Mouse (Mus musculus) limb, embryonic 10.5 days (tissue): Measurements from ENCODE around the gene Wfdc9. TPM values are rescaled to one million over a fixed set of nuclear protein-coding genes. Genes with fewer than 3 reads are reported as not detected.

Experiments used
- DNase-seq: peaks from one replicate; pipeline ENCODE4 v3.0.0-alpha.2; 2017; ENCODE audit warnings: low spot score
- H3K27ac ChIP-seq: fragments of 300-500 bp; sonication (generic); 2 replicates; pipeline ENCODE4 v1.5.1; 2016; ENCODE audit warnings: mild to moderate bottlenecking
- H3K27me3 ChIP-seq: fragments of 300-500 bp; sonication (generic); 2 replicates; pipeline ENCODE4 v1.6.1; 2016; ENCODE audit warnings: low read depth, mild to moderate bottlenecking; ENCODE audit not compliant: poor library complexity, severe bottlenecking
- H3K36me3 ChIP-seq: fragments of 300-500 bp; sonication (generic); 2 replicates; pipeline ENCODE4 v1.6.1; 2016; ENCODE audit warnings: mild to moderate bottlenecking, moderate library complexity
- H3K4me1 ChIP-seq: fragments of 300-500 bp; sonication (generic); 2 replicates; pipeline ENCODE4 v1.6.1; 2016
- H3K4me3 ChIP-seq: fragments of 300-500 bp; sonication (generic); 2 replicates; pipeline ENCODE4 v1.5.1; 2016; ENCODE audit warnings: mild to moderate bottlenecking, moderate library complexity
- H3K9me3 ChIP-seq: fragments of 300-500 bp; sonication (generic); replicated peaks from 2 replicates; pipeline ENCODE4 v1.6.1; 2016; ENCODE audit warnings: mild to moderate bottlenecking
- WGBS: fragments of 180-500 bp; shearing (Covaris S2); methylation state at CpG from one replicate; pipeline ENCODE4 v1.1.7; 2016; 5-methylcytosine and 5-hydroxymethylcytosine counted together
- polyA plus RNA-seq: library from polyadenylated mRNA; unstranded; fragments of >200 nt; fragmentation: Nextera tagmentation; extraction: Ambion mirVana; gene quantifications from 2 replicates; pipeline ENCODE4 v1.2.1, GENCODE M21; 2016

The Wfdc9 gene
- polyA plus RNA-seq, 1 experiment from 2014 or later = not detected

DNA sequence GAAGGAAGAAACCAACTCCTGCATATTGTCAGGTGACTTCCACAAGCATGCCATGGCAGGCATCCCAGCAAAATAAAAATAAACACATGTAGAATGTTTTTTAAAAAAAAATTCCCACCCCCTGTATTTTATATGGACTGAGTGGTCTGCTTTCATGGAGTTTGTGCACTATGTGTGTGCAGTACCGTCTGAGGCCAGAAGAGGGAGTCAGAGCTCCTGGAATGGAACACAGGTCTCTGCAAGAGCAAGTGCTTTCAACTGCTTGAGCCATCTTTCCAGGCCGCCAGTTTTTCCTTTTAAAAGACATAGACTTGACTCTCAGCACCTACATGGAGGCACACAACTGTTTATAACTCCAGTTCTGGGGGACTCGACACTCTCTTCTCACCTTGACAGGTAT lies 52.9 kb downstream of the Wfdc9 start:
- no peak for DNase-seq
- Histone ChIP-seq H3K27me3 (no peaks in the 10 kb centered on the region), H3K4me3 (no peak overlapping the region), H3K27ac (no peak overlapping the region), H3K4me1 (no peaks in the 10 kb centered on the region), H3K9me3 (no peaks in the 10 kb centered on the region), H3K36me3 (no peaks in the 10 kb centered on the region)
- WGBS = 88% methylated on average over 3 of the region's 3 CpGs

DNA sequence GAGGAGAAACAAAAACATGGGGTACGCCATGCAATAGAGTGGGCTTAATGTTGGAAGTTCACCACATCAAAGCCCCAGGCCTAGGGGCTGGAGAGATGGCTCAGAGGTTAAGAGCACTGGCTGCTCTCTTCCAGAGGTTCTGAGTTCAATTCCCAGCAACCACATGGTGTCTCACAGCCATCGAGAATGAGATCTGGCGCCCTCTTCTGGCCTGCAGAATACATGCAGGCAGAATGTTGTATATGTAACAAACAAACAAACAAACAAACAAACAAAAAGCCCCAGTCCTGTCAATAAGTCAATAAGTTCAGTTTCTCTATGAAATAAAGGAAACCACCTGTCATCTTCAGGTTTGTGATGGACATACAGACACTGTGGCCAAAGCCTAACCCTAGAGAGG lies 56.2 kb downstream of the Wfdc9 start:
- WGBS = 62% methylated on average over 3 of the region's 3 CpGs
- Histone ChIP-seq H3K4me3 (no peak overlapping the region), H3K27ac (no peak overlapping the region), H3K9me3 (no peaks in the 10 kb centered on the region), H3K4me1 (no peaks in the 10 kb centered on the region), H3K27me3 (no peaks in the 10 kb centered on the region), H3K36me3 (no peaks in the 10 kb centered on the region)
- DNase-seq = no peak

Other genes starting within 250 kb of the Wfdc9 start
- gene Sdc4, start 212.7 kb downstream of the Wfdc9 start, polyA plus RNA-seq = 22.1 and 24.2 TPM in 2 replicates
- 54.4 and 54.5 TPM in 2 replicates for gene Sys1, start 199.6 kb downstream of the Wfdc9 start, polyA plus RNA-seq
- 2.2 and 3.2 TPM in 2 replicates for gene Gm20458, start 195.6 kb downstream of the Wfdc9 start, polyA plus RNA-seq
- gene Trp53tg5, start 182.9 kb downstream of the Wfdc9 start, polyA plus RNA-seq = not detected in 2 replicates
- gene Dbndd2, start 170.5 kb downstream of the Wfdc9 start, polyA plus RNA-seq = 0.70 and 2.1 TPM in 2 replicates
- gene Pigt, start 159.1 kb downstream of the Wfdc9 start, polyA plus RNA-seq = 35.7 and 37.5 TPM in 2 replicates
- 35.5 and 40.0 TPM in 2 replicates for gene Wfdc2, start 94.2 kb downstream of the Wfdc9 start, polyA plus RNA-seq
- gene Spint3, start 83.1 kb downstream of the Wfdc9 start, polyA plus RNA-seq = not detected in 2 replicates
- gene Wfdc6a, start 71.1 kb downstream of the Wfdc9 start, polyA plus RNA-seq = not detected in 2 replicates
- gene Eppin, start 63.0 kb downstream of the Wfdc9 start, polyA plus RNA-seq = not detected in 2 replicates
- gene Wfdc6b, start 43.1 kb downstream of the Wfdc9 start, polyA plus RNA-seq = not detected in 2 replicates
- gene Wfdc8, start 43.0 kb downstream of the Wfdc9 start, polyA plus RNA-seq = not detected in 2 replicates
- gene Wfdc16, start 17.8 kb downstream of the Wfdc9 start, polyA plus RNA-seq = not detected in 2 replicates
- not detected in 2 replicates for gene Wfdc10, start 537 bp downstream of the Wfdc9 start, polyA plus RNA-seq
- not detected in 2 replicates for gene Wfdc11, start 17.5 kb upstream of the Wfdc9 start, polyA plus RNA-seq
- not detected in 2 replicates for gene Wfdc13, start 28.5 kb upstream of the Wfdc9 start, polyA plus RNA-seq
- not detected in 2 replicates for gene Spint4, start 41.9 kb upstream of the Wfdc9 start, polyA plus RNA-seq
- gene Spint5, start 58.7 kb upstream of the Wfdc9 start, polyA plus RNA-seq = not detected in 2 replicates
- 0.95 and 0.98 TPM in 2 replicates for gene Wfdc3, start 89.3 kb upstream of the Wfdc9 start, polyA plus RNA-seq
- 93.1 and 93.2 TPM in 2 replicates for gene Dnttip1, start 89.4 kb upstream of the Wfdc9 start, polyA plus RNA-seq
- gene Ube2c, start 113.3 kb upstream of the Wfdc9 start, polyA plus RNA-seq = 607 and 617 TPM in 2 replicates
- gene Tnnc2, start 123.4 kb upstream of the Wfdc9 start, polyA plus RNA-seq = 0.79 and 1.3 TPM in 2 replicates
- 9.0 and 12.2 TPM in 2 replicates for gene Snx21, start 129.2 kb upstream of the Wfdc9 start, polyA plus RNA-seq
- 14.7 and 18.4 TPM in 2 replicates for gene Acot8, start 148.3 kb upstream of the Wfdc9 start, polyA plus RNA-seq
- 9.1 and 9.9 TPM in 2 replicates for gene Zswim3, start 148.5 kb upstream of the Wfdc9 start, polyA plus RNA-seq
- gene Zswim1, start 166.1 kb upstream of the Wfdc9 start, polyA plus RNA-seq = 24.3 and 24.6 TPM in 2 replicates
- gene Spata25, start 172.0 kb upstream of the Wfdc9 start, polyA plus RNA-seq = 0.36 TPM in 1 of 2 replicates, not detected in the other
- 93.0 and 105 TPM in 2 replicates for gene Ctsa, start 176.3 kb upstream of the Wfdc9 start, polyA plus RNA-seq
- 4.0 and 6.9 TPM in 2 replicates for gene Neurl2, start 176.9 kb upstream of the Wfdc9 start, polyA plus RNA-seq
- gene Pltp, start 201.1 kb upstream of the Wfdc9 start, polyA plus RNA-seq = 20.2 and 24.9 TPM in 2 replicates
- 73.7 and 86.7 TPM in 2 replicates for gene Pcif1, start 222.7 kb upstream of the Wfdc9 start, polyA plus RNA-seq